Mouse (Mus musculus): ENCODE measurements around the gene Epha4.

The Epha4 gene

DNA sequence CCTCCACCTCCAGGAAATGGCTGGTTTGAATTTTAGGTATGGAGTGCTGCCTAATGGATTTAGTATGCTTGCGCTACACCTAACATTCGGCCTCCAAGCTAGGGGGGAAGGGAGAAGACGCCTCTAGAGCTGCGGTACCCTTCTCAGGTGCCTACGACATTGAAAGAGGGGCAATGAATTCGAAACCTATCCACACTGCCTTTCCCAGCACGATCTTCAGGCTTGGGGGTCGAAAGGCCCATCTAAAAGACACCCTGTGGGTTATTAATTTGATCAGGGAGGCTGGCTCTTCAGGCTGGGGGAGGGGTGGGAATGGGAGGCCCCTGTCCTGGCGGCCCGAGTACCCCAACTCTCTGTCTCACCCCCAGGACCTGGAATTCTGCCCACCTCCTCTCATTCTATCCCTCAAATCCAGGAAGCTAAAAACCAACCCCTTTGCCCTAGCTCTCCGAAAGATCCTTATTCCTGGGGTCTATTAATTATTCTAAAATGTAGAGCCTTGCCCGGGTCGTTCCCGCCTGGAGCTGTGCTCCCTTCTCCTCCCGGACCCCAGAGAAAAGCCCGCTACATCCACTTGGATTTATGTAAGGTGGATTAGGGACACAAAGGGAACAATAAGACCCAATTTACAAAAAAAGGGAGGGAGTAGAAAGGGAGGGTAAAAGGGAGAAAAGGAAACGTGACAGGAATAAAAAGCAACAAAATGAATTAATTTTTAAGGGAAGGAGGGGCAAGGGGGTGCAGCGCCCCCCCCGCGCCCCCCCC, 2.3 kb downstream of the Epha4 start:
- no peak for DNase-seq (ENCODE audit: low read depth, low spot score)

DNA sequence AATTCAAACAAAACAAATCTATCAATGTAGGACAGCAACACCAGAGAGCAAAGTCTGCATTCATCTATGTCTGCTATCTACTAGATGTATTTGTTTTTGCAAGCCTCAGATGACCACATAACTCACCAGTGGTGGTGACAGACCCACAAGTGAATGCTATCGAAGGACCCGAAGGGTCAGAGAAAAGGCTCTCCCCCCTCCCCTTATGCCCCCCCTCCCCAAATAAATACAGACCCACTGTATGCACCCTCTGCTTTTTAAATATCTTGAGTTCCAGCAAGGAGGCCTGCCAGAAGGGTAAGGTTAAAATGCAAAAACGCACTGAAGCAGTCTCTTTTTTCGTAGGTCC, 2.9 kb downstream of the Epha4 start:
- DNase-seq (ENCODE audit: low read depth, low spot score): no peak

DNA sequence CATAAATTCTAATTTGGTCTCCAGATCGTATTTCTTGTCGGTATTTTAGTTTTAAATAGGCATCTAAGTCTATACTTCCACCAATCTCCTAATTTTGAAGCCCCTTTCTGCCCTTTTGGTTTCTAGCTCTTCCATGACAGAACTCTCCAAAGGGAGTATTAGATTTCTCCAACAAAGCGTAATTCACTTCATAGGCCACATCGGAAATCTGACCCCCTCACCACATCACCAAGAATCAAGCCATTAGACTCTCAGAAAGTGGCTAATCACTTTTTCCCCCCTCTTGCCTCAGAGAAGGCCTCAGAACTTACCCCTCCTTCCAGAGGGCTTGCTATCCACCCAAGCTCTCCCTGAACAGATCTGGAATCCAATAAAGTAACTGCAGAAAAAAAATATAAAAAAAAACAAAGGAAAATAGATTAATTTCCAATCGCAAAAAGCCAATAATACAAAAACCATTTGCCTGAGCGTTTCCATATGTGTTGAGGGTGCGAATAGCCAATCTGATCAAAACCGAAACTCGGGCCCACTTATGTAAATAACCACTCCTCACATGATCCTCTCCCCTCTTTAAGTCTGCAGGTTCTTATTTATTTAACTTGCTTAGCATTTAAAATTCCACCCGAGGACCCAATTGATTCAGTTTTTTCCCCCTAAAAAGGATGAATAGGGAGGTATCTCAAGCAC, 3.4 kb downstream of the Epha4 start:
- DNase-seq (ENCODE audit: low read depth, low spot score): no peak

DNA sequence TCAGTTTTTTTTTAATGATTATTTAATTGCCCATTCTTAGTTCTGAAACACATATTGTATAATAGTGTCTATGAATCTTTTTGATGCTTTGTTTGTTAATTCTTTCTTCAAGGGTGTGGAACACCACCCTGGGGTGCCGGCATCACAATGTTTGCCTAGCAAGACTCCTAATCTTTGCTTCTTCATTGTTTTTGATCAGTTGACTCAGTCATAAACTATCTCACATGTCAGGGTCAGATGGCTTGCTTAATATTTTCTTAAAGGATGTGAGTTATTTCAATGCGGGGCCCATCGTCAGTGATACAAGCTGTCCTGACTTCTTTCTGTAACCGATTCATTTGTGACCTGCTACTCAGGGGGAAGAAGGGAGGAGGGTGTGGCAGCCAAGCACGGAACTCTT, 4.3 kb downstream of the Epha4 start:
- no peak for DNase-seq (ENCODE audit: low read depth, low spot score)

DNA sequence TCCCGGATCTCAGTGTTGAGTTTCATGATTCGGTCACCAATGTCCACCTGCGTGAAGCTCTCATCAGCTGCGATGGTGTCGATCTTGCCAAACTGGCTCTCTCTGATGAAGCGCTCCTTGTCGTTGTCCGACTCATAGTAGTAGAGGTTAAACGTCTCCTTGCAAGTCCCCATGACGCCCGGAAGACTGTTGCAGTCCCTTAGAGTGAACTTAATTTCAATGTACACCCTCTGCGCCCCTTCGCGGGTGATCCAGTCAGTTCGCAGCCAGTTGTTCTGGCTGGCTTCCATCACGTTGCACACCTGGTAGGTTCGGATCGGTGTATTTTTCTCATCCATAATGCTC, 8.1 kb downstream of the Epha4 start:
- no peak for DNase-seq (ENCODE audit: low read depth, low spot score)

DNA sequence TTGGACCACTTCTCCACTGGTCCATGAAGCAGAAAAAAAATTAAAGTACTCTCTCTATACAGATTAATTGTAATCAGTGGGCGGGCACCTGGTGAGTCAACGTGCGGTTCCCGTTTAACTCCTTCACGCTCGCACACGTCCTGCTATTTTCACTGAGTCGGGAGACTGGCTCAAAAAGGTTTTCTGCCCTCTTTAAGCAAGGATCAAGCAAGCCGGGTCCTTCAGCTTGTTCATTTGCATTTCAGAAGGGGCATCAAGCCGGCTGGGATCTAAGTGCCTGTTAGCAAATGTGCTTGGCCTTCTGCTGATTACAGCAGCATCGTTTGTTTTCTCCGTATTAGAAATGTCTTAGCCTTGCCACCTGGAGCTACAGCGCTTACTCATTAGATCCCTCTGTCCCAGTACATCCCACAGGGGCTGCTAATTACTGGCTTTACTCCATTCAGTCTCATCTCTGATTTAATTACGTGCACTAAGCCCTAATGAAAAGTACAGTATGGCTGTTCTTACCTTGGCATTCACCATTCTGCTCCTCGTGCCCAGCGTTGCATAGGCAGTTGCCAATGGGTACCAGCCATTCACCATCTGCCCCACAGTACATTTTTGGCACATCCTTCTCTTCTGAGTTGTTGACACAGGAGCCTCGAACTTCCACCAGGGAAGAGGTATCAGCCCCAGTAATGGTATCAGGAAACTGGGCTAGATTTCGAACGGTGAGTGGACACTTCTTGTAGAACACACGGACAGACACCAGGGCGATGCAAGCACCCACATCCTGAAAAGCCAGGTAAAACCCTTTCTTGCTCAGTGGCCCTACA, 8.6 kb downstream of the Epha4 start:
- DNase-seq (ENCODE audit: low read depth, low spot score): no peak

DNA sequence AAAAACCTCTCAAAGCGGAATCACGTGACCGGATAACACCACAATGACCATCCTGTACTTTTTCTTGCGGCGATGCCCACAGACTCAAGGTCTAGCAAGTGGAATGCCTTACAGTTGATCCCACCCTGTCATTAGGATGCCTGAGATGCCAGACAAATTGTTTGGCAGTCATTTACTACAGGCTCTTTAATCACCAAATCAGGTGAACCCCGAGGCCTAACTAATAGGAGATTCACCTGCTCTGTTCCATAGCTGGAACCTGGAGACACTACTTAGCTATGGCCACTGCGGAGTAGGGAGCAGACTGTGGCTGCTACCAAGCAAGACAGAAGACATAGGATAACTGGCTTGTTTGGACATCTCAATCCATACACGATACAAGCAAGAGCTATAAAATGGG, 9.6 kb downstream of the Epha4 start:
- no peak for DNase-seq (ENCODE audit: low read depth, low spot score)

DNA sequence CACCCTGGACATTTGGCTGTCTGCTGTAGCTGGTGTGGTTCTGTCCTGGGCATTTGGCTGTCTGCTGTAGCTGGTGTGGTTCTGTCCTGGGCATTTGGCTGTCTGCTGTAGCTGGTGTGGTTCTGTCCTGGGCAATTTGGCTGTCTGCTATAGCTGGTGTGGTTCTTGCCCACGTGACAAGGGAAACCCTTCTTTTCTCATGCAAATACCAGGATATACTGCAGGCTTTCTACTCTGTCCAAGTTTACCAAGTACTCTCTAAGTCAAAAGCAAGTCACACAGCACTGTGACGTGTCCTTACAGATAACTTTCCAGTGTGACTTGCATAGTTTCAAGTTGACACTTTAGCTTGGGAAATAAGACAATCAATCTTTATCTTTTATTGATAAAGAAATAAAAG, 10.1 kb downstream of the Epha4 start:
- DNase-seq (ENCODE audit: low read depth, low spot score): no peak

DNA sequence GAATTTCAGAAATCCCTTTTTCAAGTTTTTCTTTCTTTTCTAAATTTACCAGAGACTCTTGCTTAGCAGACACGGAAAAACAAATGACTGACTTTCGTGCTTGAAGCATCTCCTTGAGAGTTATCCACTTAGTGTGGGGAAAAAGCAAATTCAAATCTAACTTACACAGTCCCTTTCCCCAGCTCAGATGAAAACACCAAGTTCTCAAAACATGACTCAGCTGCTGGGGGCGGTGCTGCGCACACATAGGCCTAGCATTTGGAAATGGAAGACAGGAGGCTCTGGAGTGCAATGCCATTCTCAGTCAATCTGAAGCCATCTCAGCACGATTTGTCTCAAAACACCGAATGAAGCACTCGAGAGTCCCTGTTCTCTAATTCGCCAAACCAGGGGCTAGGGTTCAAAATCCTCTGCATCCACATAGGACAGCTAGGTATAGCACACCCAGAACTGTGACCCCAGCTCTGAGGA, 11.1 kb downstream of the Epha4 start:
- DNase-seq (ENCODE audit: low read depth, low spot score): no peak

DNA sequence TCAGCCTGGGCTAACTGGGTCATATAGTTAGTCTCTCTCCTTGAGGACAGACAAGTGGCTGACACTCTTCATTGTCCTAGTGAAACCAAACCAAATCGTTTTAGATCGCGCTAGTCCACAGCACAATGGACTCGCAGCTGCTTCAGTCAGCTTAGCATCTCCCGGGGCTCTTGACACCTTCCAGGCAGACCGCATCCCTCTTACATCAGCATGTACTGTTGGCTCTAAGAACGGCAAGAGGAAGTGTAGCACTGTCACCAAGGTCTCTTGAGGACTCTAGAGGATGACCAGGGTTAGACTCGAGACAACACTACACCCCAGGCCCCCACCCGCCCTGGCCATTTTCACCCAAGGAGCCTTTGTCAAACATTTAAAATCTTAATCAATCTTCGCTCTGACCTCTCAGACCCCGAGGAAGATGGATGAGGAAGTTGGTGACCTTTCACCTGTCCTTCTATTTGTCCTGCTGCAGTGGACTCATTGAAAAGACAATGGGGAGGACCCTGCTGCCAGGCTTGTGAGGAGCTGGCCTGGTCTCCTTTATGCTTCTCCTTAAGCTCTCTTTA, 12.3 kb downstream of the Epha4 start:
- DNase-seq (ENCODE audit: low read depth, low spot score): no peak

DNA sequence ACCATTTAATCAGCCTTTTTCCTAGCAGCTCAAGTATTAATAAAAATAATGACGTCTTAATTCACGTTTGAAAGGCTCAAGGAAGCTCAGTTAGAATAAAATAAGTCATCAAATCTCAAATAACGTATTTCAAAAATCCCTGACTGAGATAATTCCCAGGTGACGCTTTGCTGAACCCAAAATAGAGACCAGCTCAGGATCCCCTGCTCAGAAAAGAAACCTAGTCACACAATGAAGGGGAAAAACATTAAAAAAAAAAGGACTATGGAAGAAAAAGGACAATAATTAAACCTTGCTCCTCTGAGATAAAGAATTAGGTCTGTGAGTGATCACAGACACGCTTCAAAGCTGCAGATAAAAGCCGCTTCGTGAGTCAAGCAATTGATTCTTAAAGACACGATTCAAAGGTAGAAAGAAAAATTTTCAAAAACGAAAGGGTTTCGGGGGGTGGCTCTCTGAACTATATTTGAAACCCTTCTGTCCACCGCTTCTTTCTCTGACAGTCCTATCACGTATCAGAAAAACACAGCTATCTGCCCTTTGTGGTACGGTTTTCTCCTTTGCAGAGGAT, 13.4 kb downstream of the Epha4 start:
- DNase-seq (ENCODE audit: low read depth, low spot score): no peak

DNA sequence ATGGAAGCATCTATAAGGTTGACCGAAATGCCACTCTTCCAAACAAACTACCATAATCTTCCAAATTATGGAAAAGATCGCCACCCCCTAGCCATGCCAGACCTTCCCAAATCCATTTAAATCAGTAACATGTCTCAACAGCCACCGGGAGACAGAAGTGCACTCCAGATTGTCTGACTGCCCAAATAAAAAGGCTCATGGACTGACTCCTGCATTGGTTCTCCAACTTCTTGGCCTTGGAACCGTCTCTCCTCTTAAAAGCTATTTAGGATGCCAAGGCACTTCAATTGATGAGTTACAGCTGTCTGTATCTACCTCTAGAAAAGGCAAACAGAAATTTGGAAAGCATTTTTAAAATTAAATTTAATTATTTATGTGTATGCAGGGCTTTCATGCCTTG, 17.4 kb downstream of the Epha4 start:
- DNase-seq (ENCODE audit: low read depth, low spot score): no peak

DNA sequence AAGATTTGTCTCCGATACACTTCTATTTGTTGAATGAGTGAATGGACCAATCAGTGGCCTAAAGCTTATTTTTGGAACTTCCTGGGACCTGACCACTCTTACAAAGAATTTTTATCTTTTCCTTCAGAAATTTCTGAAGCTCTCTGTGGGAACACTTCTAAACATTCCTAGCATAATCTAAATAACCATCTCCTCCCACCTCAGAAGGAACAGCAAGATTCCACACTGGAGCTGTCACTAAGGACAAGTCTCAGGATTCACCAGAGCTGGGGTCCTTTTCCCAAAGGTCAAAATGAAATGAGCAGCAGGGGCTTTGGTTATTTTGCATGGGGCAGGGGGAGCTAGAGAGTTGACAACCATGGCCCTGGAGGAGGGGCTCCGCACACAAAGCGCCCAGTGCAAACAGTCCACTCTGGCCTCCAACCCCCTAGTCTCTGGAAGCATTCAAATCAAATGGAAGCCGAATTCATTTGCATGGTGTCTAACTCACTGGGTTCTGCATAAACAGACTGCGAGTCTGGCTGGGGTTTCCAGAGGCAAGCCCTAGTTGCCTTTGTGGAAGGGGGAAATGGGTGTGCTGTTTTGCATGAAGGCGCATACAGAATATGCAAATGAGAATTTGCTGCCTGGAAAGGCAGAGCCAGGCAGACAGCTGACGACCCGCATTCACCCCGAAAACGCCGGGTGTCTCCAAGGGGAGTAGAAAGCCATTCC, 18.3 kb downstream of the Epha4 start:
- DNase-seq (ENCODE audit: low read depth, low spot score): no peak

DNA sequence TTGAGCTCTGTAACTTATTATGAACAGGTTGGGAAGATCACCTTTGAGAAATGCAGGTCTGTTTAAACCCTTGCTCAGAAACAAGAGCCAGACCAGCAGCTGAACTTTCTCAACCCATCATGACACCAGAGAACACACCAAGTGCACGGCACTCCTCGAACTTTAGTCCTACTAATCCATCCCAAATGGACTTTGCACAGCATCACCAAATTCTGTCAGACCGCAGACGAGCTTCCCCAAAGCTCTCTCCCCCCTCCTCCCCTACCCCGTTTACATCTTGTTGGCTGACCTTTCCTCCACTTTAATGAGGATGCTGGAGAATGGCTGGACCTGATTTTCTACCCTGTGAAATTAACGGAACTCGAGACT, 19.1 kb downstream of the Epha4 start:
- DNase-seq (ENCODE audit: low read depth, low spot score): no peak

DNA sequence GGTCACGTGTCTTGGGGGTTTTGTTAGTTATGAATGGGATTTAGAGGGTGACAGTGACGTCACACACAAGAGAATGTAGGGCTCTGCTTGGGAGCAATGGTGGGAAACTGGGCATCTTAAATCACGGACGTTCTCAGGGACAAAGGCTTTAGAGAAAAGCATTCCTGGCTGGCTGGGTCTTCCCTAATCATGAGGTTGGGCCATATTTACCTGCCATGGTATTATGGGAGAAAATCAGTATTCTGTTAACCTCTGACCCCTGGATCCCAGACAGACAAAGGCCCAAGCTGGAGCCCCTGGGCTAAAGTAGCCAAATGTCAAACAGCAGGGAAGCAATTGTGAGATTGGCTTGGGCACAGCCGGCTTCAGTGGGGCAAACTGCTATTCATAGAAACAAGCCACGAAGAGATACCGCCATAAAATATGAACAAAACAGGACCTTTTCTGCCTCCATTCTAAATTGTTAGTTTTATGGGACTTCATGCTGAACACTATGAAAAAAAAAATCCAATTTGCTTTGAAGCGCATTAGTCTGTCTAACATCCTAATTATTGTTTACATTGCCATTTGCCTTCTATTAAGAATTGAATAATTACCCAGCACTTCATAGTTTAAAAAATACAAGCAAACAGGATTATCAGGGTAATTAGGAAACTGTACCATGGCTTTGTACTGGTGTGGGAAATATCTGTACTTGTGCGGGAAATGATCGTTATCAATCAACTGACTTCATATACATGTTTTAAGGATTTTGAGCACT, 19.7 kb downstream of the Epha4 start:
- no peak for DNase-seq (ENCODE audit: low read depth, low spot score)

DNA sequence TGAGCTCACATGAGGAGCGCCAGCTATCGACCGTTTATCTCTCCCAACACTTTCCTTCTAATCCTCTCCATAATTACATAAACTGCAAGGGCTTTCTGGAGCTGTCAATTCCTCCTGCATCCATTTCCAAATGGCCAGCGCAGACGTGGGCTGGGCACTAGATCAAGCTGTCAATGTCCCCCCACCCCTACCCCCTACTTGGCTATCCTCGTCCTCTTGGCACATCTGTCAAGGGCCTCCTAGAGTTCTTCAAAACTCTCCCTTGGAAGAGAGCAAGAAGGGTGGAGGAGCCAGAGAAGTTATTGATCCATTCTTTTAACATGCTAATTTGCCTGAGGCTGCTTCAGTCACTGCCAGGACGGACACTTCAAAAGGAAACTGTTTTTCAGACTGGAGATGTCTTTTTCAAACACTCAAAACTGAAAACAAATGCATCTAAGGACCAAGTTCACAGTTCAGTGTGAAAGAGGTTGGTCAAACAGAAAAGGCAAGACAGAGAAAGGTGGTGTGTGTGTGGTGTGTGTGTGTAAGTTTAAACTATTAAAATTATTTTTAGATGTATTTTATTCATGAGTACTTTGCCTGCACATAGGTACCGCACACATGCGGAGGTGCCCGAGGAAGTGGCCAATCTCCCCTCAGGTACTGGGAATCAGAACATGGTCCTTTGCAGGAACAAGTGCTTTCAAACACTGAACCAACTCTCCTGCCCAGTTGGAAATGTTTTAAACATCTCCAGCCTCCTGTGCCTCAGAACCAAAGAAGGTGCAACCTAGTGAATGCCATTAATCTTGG, 20.9 kb downstream of the Epha4 start:
- DNase-seq (ENCODE audit: low read depth, low spot score): no peak

DNA sequence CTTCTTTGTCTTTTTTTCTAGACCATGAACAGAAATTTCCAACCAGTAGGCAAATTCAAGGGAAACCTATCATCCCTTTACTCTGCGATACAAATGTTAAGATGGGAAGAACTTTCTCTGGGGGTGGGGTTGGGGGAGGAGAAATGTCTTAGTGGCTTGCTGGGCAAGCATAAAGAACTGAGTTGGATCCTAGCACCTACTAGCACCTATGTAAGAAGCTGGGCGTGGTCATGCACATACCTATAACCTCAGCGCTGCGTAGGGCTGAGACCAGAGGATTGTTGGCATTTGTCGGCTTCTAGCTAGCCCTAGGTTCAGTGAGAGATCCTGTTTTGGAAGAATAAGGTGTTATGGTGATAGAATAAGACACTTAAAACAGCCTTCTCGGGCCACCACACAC, 24.7 kb downstream of the Epha4 start:
- no peak for DNase-seq (ENCODE audit: low read depth, low spot score)

DNA sequence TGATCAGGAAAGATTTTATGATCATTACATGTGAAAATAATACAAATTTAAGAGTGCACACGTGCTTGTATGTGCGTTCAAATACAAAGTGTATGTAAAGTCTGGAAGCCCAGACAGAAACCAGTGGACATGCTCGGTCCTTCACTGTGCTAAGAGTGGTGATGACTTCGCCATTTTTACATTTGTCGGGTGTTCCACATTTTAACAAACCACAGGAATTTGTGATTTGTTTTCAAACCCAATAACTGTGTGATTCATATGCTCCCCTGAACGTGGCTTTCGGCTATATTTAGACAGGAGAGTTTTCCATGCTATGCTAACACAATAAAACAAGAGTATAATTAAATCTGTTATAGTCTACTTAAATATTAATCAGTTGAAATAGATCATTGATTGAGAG, 25.5 kb downstream of the Epha4 start:
- DNase-seq (ENCODE audit: low read depth, low spot score): no peak

DNA sequence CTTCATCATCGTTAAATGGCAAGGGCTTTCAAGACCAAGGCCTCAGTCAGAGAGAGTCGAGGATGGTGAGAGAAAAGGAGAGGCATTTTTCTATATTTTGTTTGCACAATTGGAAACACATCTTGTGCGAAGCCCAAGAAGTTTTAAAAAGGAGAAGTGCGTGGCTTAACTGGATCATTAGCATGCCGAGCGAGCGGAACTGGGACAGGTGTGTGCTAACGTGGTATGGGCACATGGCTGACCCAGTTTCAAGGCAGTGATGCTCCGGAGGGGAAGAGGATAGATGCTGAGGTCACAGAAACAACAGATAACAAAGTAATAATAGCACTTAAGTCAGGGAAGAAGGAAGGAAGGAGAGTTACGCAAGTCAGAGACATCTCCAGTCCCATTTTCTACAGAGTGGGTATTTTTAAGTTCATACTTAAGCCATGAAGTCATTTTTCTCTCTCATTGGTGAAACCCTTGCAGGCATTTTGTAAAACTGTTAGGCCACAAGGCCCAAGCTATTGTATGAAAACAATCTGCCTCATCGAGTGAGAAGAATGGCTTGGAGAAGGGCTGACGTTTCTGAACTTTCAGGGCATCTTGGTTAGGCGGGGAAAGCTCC, 26.9 kb downstream of the Epha4 start:
- DNase-seq (ENCODE audit: low read depth, low spot score): no peak

All from CD4-positive helper T cell, adult 2 months (primary cell).